Mouse (Mus musculus) gastrocnemius, postnatal 36 days (tissue): ENCODE results near the gene Capza1. TPM values are rescaled to one million over a fixed set of nuclear protein-coding genes. Genes with fewer than 3 reads are reported as not detected.

Source experiments
- DNase-seq, 2 experiments: peaks; one replicate each; pipeline ENCODE4 v3.0.0; 2022
- intact Hi-C: fragments of 180-260 bp; cut with DNase I; formaldehyde crosslinking; loops from one replicate; pipeline ENCODE4 v1.15.1; 2025
- total RNA-seq, 2 experiments: library from RNA; stranded (reverse); gene quantifications; 2 replicates each; pipeline ENCODE4 v1.2.3; 2021

The Capza1 gene
- total RNA-seq, 2 experiments from 2014 or later = 20.3 to 21.7 TPM

DNA sequence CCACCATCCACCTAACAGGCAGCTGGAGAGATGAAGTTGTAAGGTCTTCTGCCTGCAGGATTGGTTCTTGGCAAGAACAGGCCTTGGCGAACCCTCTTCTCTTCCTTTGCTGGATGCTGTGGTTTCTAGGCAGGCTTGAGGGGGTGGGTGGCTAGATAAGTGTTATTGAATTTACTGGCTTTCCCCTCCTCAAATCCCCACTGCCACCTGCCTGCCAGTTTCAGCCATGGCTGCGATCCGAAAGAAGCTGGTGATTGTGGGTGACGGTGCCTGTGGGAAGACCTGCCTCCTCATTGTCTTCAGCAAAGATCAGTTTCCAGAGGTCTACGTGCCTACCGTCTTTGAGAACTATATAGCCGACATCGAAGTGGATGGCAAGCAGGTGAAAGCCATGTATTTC is 72.6 kb downstream of the Capza1 start:
- no peak for DNase-seq
- intact Hi-C loops = loop anchor here (2.0 kb wide), 1 partner anchor 27 kb away; the partner anchor contains the start of gene Mov10

DNA sequence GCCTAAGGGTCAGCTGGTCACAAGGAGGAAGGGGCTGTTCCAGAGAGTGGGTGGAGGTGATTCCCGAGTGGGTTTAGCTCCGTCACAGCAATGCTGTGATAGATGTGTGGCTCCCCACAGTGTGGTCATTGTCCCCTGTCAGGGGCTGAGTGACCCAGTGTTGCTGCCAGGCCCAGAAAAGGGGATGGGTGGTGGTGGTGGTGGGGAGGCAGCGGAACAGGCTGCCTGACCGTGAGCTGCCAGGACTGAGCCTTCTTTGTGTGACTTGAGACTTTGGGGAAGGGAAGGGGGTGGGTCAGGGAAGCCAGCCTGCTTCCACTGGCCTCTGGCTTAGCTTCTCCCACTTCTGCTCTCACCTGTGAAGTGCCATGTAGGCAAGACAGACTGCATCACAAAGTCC is 73.3 kb downstream of the Capza1 start:
- intact Hi-C loops = loop anchor here (2.0 kb wide), 1 partner anchor 28 kb away; the partner anchor contains the start of gene Mov10

DNA sequence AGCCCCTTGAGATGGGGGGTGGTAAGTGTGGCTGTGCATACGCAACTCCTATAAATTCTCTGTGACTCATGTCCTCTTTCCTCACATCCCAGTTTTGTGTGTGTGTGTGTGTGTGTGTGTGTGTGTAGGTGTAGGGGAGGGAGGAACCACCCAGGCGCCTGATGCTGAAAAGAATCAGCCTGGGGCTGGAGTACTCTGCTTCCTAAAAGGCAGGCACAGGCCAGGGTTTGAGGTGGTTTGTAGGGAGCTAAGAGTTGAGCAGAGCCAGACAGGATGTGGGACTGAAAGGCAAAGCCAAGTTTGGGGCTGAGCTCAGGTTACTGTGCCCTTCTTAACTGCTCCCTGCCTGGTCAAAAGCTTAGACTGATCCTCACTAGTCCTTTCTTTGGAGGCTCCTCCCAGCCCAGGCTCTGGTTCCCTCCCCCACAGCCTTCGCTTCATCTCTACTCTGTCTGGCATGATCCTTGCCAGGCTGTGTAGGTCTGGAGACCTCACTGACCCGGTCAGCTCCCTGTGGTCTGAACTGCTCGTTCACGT is 73.8 kb downstream of the Capza1 start:
- DNase-seq = no peak
- intact Hi-C loops = loop anchor here (2.0 kb wide), 1 partner anchor 28 kb away; the partner anchor contains the start of gene Mov10

More for the DNA sequence above, 73.3 kb downstream of the Capza1 start:
- DNase-seq = no peak

DNA sequence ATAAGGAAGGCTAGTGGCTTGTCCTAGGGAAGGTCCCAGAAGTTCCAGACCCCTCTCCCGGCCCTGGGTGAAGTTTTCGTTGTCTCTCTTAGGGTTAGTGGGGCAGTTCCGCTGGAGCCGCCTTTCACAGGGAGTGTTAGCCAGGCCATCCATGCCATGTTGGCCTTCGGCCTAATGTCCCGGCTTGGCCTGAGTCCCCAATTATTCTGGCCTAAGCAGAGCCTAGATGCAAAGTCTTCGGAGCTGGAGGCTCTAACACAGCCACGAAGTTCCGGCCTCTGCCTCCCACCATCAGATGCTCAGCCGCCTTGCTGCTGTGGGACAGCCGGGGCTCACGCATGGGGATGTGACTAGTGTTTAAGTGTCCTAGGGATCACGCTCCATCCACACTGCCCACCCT is 74.5 kb downstream of the Capza1 start:
- intact Hi-C loops = loop anchor here (2.0 to 10.0 kb wide), 2 partner anchors 29 to 265 kb away; partner anchors contain the start of genes Cttnbp2nl and Mov10
- peak in 1 of 2 experiments; percentile 60 for DNase-seq

DNA sequence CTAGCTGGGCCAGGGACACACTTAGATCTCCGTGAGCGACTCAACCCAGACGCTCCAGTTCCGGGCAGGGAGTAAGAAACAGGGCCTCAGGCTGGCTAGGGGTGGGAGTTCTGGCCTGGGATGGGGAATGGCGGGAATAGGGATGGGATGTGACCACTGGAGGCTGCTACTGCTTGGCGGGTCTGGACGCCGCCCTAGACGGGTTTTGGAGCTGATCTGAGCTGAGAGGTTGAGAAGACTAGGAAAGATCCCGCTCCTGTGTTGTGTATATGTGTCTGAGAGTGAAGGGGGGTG is 75.0 kb downstream of the Capza1 start:
- DNase-seq = no peak
- intact Hi-C loops = loop anchor here (10.0 kb wide), 1 partner anchor 266 kb away; the partner anchor contains the start of gene Cttnbp2nl

DNA sequence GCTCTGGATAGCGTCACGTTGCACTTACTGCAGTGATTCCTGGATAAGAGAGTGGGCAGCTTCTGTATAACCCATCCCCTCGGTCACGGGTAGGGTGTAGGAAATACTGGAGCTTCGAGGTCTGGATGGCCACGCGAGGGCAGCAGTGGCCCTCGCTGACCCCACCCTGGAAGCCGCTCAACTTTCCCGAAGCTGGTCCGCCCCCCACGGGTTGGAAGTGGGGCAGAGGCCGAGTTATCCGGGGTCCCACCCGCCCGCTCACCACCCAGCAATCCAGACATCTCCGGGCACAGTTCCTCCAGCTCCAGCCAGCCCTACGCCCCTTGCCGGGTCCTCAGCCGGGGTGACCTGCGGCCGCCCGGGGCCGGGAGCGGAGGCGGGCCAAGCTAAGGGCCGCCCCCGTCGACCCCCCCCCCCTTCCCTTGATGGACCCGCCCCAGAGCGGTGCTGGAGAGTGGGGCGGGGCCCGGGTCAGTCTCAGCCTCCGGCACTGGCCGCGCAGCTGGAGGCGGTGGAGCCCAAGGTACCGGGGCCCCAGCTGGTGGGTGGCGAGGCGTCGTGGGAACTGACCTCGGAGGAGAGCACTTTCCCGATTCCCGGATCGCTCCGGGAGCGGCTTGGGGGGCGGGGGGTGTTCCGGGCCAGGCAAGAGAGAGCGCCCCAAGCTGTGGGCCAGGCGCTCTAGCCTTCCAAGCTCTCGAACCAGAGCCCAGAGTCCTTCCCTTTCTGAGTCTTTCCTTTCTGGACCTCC is 75.6 kb downstream of the Capza1 start:
- intact Hi-C loops = loop anchor here (10.0 kb wide), 1 partner anchor 266 kb away; the partner anchor contains the start of gene Cttnbp2nl
- DNase-seq = peak; percentile 83

DNA sequence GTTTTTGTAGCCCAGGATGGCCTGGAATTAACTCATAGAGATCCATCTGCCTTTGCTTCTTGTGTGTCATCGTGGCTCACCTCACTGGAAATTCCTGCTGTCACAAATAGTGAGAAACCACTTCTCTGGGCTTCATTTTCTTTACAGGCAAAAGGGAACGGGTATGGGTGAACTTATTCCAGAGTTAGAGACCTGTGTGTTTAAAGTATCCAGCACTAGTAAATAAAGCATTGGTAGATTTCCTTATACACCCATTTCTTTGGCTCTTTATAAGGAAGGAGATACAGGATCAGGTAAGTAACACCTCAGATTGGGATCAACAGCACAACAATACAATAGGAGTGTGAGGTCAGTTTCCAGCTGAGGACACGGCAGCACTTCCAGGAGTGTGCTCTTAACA is 76.2 kb downstream of the Capza1 start, which contains the start of gene Rhoc:
TSS of gene Rhoc (plus strand) at position 301 of the 400 bp plus-strand sequence.
- intact Hi-C loops = loop anchor here (10.0 kb wide), 1 partner anchor 267 kb away; the partner anchor contains the start of gene Cttnbp2nl

DNA sequence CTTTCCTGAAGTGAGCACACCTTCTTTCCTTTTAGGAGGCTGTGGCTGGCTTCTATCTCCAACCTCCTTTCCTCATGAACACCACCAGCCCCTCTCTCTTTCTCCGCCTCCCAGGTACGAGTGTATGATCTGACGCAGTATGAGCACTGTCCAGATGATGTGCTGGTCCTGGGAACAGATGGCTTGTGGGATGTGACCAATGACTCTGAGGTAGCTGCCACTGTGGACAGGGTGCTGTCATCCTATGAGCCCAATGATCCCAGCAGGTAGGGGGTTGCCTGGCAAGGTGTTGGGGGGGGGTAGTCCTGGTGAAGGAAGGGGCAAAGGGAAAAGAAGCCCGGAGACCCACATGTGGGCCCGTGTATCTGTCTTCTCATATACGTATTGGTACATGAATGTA is 79.0 kb downstream of the Capza1 start:
- intact Hi-C loops = loop anchor here (10.0 kb wide), 1 partner anchor 270 kb away; the partner anchor contains the start of gene Cttnbp2nl
- no peak for DNase-seq

More for the DNA sequence above, 76.2 kb downstream of the Capza1 start, which contains the start of gene Rhoc:
- no peak for DNase-seq

DNA sequence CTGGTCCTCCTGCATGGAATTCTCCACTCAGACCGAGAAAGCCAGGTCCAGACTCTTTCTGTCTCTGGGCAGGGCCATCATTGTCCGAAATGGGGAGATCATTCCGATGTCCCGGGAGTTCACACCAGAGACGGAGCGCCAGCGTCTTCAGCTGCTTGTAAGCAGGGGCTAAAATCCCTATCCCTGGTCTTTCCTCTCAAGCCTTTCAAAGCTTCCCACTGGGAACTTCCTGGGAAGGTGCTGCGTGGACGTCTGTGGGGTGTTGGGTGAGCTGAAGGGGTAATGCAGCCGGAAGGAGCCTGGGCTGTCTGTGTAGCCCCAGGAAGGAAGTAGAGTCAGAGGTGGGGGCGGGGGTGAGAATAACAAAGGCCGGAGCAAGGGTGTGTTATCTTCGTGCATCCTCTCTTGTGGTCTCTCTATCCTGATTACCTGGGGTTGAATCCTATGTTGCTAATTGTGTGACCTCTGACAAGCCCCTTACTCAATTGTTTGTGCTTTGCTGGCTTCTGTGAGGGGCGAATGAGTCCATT is 80.3 kb downstream of the Capza1 start:
- intact Hi-C loops = loop anchor here (2.0 to 10.0 kb wide), 2 partner anchors 81 to 271 kb away; partner anchors contain the start of genes Capza1, Cttnbp2nl and St7l
- no peak for DNase-seq

DNA sequence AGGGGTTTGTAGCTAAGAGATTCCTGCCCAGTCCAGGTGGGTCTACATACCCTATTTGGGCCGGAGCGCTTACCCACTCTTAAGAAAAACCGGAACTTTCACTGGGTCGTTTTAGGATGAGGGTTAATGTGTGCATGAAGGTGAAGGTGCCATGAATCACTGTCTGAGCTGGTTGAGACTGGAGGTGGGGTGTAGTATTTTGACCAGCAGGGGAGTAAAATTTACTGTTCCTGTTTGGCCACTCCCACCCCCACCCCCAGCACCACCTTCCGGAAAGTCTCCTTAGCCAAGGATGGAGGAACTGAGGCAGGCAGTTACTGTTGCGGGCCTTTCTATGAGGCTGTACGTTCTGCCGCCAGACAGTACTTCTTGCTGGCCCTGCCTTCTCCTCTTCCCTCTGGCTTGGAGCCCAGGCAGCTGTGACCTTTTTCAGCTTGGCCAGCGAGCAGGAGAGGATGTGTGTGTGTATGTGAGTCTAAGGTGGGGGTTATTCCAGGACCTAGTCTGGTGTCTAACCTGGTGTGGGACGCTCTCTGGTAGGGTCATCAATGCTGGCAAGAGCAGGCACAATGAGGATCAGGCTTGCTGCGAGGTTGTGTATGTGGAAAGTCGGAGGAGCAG is 82.1 kb downstream of the Capza1 start:
- peak; percentile 62 to 78 for DNase-seq
- intact Hi-C loops = loop anchor here (2.0 to 10.0 kb wide), 2 partner anchors 83 to 273 kb away; partner anchors contain the start of genes Capza1, Cttnbp2nl and St7l

DNA sequence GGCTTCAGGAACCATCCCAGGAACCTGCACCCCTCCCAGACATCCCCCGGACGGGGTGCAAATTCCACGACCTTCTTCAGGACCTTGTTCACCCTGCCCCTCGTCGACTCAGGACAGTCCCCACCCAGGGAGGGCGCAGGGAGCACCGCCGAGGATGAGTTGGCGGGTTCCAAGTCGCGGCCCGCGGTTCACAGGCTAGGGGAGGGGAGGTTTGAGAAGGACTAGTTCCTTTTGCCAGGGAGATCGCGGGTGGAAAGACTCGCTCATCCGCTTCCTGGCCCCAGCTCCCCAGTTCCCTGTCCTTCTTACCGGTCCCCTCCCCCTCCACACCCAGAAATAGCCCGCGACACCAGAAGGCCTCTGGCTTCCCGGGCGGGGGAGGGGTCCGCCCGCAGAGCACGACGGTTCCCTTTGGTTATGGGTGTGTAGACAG is 82.8 kb downstream of the Capza1 start, which contains the start of gene Fam19a3:
TSS of gene Fam19a3 (minus strand) at position 370 of the 433 bp plus-strand sequence.
- peak; percentile 57 to 61 for DNase-seq
- intact Hi-C loops = loop anchor here (10.0 kb wide), 1 partner anchor 273 kb away; the partner anchor contains the start of gene Cttnbp2nl

DNA sequence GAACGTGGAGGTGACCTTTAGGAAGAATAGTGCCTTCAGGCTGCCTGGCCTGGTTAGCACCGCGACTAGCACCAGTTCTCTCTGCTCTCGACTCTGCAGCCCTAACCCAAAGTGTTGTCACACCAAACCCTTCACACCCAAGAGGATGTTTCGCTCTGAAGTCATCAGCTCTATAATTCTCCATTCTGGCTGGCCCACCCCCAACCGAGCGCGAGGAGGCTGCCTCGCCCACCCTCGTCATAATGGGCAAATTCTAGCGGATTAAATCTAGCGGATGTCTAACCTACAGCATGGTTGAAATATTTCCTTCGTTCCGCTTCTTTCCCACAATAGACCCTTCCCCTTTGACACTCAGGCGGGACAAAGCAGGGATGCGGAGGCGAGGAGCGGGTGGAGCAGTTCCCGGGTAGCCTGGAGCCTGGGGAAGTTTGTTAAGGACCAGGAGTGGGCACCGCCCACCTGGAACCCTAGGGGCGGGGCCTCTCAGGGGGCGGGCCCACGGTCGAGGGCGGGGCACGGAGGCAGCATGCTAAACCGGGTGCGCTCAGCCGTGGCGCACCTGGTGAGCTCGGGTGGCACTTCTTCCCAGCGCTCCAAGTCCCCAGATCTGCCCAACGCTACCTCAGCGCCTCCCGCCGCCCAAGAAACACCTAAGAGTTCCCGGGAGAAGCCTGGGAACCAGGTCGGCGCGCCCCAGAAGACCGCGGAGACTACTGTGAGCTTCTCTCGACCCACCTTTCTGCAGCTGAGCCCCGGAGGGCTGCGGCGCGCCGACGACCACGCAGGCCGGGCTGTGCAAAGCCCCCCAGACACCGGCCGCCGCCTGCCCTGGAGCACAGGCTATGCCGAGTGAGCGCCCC is 83.5 kb downstream of the Capza1 start, which contains the start of gene Ppm1j:
TSS of gene Ppm1j (plus strand) at position 496 of the 860 bp plus-strand sequence.
- peak; percentile 66 to 72 for DNase-seq
- intact Hi-C loops = loop anchor here (10.0 kb wide), 1 partner anchor 274 kb away; the partner anchor contains the start of gene Cttnbp2nl

DNA sequence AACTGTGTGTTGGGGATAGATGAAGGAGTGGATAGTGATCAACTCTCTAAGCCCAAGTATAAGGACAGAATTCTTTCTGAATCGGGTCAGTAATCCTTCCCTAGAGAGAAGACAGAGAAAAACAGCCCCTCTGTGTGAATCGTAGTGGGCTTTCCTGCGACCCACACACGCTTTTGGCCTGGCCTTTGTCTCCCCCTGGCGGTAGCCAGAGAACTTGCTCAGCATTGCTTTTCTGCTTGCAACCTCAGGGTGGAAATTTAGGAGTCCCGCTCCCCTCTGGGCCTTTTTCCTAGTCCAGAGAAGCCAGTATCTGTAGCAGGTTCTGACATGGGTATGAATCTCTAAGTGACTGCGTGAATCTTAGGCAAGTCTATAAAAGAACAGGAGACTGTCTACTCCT is 84.4 kb downstream of the Capza1 start:
- intact Hi-C loops = loop anchor here (5.0 to 10.0 kb wide), 2 partner anchors 187 to 275 kb away; partner anchors contain the start of gene Cttnbp2nl
- DNase-seq = peak in 1 of 2 experiments; percentile 47

DNA sequence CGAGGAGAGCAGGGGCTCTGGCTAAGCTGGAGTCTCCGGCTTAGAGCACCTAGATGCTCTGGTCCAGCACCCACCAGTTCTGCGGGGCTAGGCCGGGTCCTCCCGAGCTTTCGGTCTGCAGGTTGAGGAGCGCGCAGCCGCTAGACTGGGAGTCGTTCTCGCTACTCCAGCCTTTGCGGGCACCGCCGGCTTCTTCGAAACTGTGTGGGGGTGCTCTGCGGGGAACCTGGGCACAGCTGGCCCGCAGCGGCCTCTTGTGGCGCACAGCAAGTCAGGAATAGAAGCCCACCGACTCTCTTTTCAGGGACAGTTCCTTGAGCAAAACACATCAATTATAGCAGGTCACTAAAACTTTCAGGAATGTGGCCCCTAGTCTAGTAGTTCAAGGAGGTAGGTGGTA is 87.0 kb downstream of the Capza1 start:
- intact Hi-C loops = loop anchor here (5.0 kb wide), 1 partner anchor 190 kb away; no protein-coding TSS in a partner anchor
- DNase-seq = no peak

DNA sequence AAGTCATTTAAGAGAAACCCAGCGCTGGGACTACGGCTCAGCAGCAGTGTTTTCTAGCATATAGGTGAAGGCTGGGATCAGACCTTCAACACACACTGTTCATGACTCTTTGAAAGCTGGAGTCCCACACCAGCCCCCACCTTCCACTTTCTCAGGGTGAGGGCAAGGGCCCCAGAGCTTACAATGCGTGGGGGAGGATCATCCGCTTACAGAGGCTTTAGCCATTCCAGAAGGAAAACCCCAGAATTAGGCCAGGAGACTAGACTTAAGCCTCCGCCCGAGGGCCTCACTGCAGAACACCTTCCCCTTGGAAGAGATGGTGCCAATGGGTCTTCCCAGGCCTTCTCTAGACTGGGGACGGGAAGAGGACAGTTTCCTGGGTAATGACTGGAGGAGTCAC is 91.0 kb downstream of the Capza1 start:
- no peak for DNase-seq
- intact Hi-C loops = no loop called here
